Mouse (Mus musculus) forebrain, embryonic 13.5 days (tissue): ENCODE measurements around the gene Uqcc1. TPM values are rescaled to one million over a fixed set of nuclear protein-coding genes. Genes with fewer than 3 reads are reported as not detected.
A peak's percentile ranks its signal among the peaks of the same experiment; 100 is the strongest.

Experiments
- ATAC-seq: fragments of 200-750 bp; cut with Nextera tagmentation; 2 replicates; pipeline ENCODE4 v1.8.0; 2017
- H3K27ac ChIP-seq: fragments of 300-500 bp; sonication (generic); 2 replicates; pipeline ENCODE4 v1.5.1; 2015; ENCODE audit warnings: inconsistent platforms, mild to moderate bottlenecking, moderate library complexity
- H3K27me3 ChIP-seq: fragments of 300-500 bp; sonication (generic); 2 replicates; pipeline ENCODE4 v1.6.1; 2015; ENCODE audit warnings: mild to moderate bottlenecking, inconsistent platforms
- H3K36me3 ChIP-seq: fragments of 300-500 bp; sonication (generic); 2 replicates; pipeline ENCODE4 v1.6.1; 2015; ENCODE audit warnings: mild to moderate bottlenecking, inconsistent platforms; ENCODE audit not compliant: poor library complexity, severe bottlenecking
- H3K4me1 ChIP-seq: fragments of 300-500 bp; sonication (generic); 2 replicates; pipeline ENCODE4 v1.6.1; 2015; ENCODE audit warnings: inconsistent platforms
- H3K4me2 ChIP-seq: fragments of 300-500 bp; sonication (generic); 2 replicates; pipeline ENCODE4 v1.6.1; 2015; ENCODE audit warnings: inconsistent platforms, mild to moderate bottlenecking, moderate library complexity
- H3K4me3 ChIP-seq: fragments of 300-500 bp; sonication (generic); 2 replicates; pipeline ENCODE4 v1.5.1; 2015; ENCODE audit warnings: mild to moderate bottlenecking, inconsistent platforms
- H3K9ac ChIP-seq: fragments of 300-500 bp; sonication (generic); 2 replicates; pipeline ENCODE4 v1.6.1; 2015; ENCODE audit warnings: mild to moderate bottlenecking, inconsistent platforms
- H3K9me3 ChIP-seq: fragments of 300-500 bp; sonication (generic); replicated peaks from 2 replicates; pipeline ENCODE4 v1.6.1; 2016; ENCODE audit warnings: inconsistent platforms
- WGBS: fragments of 180-500 bp; shearing (Covaris S2); methylation state at CpG from one replicate; pipeline ENCODE4 v1.1.7; 2015; 5-methylcytosine and 5-hydroxymethylcytosine counted together
- polyA plus RNA-seq: library from polyadenylated mRNA; unstranded; fragments of >200 nt; fragmentation: Nextera tagmentation; extraction: Ambion mirVana; gene quantifications from 2 replicates; pipeline ENCODE4 v1.2.1, GENCODE M21; 2015

Gene Uqcc1
- polyA plus RNA-seq, 1 experiment from 2014 or later: 69.9 TPM

GRCm38 (mm10) chr2:155914684-155915083 lies 15.4 kb downstream of the Uqcc1 start:
- Histone ChIP-seq H3K36me3 (peaks cover 60% of the 10 kb centered on the region), H3K4me2 (no peak overlapping the region), H3K9me3 (no peaks in the 10 kb centered on the region), H3K27ac (no peak overlapping the region; the same call in 1 of the 2 replicates), H3K9ac (no peak overlapping the region), H3K4me3 (no peak overlapping the region), H3K4me1 (no peaks in the 10 kb centered on the region), H3K27me3 (no peaks in the 10 kb centered on the region)
- no peak for ATAC-seq
- 93% methylated on average over 6 of the region's 6 CpGs for WGBS

DNA sequence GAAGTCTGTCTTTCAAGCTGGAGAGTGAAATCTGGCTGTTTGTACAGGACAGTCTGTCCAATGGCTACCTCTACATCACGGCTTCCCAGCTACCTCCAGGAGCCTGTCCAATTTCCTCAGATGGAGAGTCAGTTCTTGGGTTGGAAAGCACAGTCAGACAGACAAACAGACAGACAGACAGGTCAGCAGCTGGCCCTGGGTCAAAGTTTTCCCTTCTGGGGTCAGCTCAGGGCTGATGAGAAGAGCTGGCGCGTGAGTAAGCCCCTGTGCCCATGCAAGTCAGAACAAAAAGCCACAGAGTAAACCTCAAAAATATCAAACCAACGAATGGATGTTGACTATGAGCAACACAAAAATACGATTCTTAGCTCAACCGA lies 26.5 kb downstream of the Uqcc1 start:
- H3K4me3 ChIP-seq: no peak overlapping the region

GRCm38 (mm10) chr2:155902989-155903631 lies 27.0 kb downstream of the Uqcc1 start:
- no peaks in the 10 kb centered on the region for H3K4me1 ChIP-seq
- H3K4me2 ChIP-seq: no peak overlapping the region
- H3K27me3 ChIP-seq: no peaks in the 10 kb centered on the region
- 89% methylated on average over 16 of the region's 16 CpGs for WGBS
- no peak for ATAC-seq
- no peaks in the 10 kb centered on the region for H3K9me3 ChIP-seq
- H3K27ac ChIP-seq: no peak overlapping the region
- no peak overlapping the region for H3K4me3 ChIP-seq
- peaks cover 52% of the 10 kb centered on the region for H3K36me3 ChIP-seq
- H3K9ac ChIP-seq: no peak overlapping the region

More for the DNA sequence above, 26.5 kb downstream of the Uqcc1 start:
- no peak for ATAC-seq
- H3K27ac ChIP-seq: no peak overlapping the region
- H3K4me2 ChIP-seq: no peak overlapping the region
- no peaks in the 10 kb centered on the region for H3K4me1 ChIP-seq
- H3K9me3 ChIP-seq: no peaks in the 10 kb centered on the region
- WGBS: 93% methylated on average over 6 of the region's 6 CpGs
- H3K9ac ChIP-seq: no peak overlapping the region
- peaks cover 53% of the 10 kb centered on the region for H3K36me3 ChIP-seq
- H3K27me3 ChIP-seq: no peaks in the 10 kb centered on the region

GRCm38 (mm10) chr2:155895046-155895735 lies 34.9 kb downstream of the Uqcc1 start:
- H3K36me3 ChIP-seq: peaks cover 51% of the 10 kb centered on the region
- no peaks in the 10 kb centered on the region for H3K27me3 ChIP-seq
- H3K27ac ChIP-seq: no peak overlapping the region
- no peak overlapping the region for H3K4me2 ChIP-seq
- no peak for ATAC-seq
- H3K4me1 ChIP-seq: no peaks in the 10 kb centered on the region
- 92% methylated on average over 16 of the region's 16 CpGs for WGBS
- H3K9ac ChIP-seq: 0 out of 2 replicates have a peak overlapping the region, but pooled peaks have one; percentile 26
- no peaks in the 10 kb centered on the region for H3K9me3 ChIP-seq
- no peak overlapping the region for H3K4me3 ChIP-seq

DNA sequence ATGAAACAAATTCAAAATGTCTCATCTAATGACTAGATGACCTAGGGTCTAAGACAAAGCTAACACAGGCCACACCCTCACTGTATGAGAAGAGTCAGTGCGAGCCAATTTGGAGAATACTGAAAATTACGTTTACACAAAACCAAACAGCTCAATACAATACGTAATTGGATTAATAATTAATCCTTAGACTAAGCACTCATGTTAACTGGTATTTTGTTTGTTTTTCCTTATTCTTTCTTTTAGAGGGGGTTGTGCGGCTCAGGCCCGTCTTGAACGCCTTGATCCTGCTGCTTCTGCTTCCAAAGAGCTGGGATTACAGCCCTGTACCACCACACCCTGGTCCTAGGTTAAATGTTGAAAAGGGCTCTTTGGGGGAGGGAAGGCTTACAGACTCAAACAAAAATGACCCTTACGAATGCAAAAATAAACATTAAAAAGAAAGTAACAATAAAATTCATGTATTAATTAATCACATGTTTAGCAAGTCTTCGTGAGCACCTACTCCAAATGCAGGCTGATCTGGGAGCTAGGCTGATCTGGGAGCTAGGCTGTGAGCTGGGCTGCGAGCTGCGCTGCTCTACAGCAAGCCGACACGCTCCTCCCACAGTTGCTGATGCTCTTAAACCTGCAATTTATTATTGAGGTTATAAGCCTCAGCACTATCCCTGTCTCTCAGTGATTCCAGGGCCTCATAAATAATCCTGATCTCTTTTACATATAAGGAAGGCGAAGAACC lies 35.6 kb downstream of the Uqcc1 start:
- Histone ChIP-seq H3K4me2 (no peak overlapping the region), H3K4me1 (no peaks in the 10 kb centered on the region), H3K4me3 (no peak overlapping the region), H3K27ac (no peak overlapping the region), H3K27me3 (no peaks in the 10 kb centered on the region), H3K9ac (no peak overlapping the region), H3K9me3 (no peaks in the 10 kb centered on the region), H3K36me3 (peaks cover 48% of the 10 kb centered on the region)
- ATAC-seq: no peak
- 92% methylated on average over 13 of the region's 13 CpGs for WGBS

GRCm38 (mm10) chr2:155886776-155887175 lies 43.3 kb downstream of the Uqcc1 start:
- no peak overlapping the region for H3K4me3 ChIP-seq
- H3K4me2 ChIP-seq: no peak overlapping the region
- ATAC-seq: no peak
- H3K36me3 ChIP-seq: peaks cover 38% of the 10 kb centered on the region
- H3K9ac ChIP-seq: no peak overlapping the region
- no peak overlapping the region for H3K27ac ChIP-seq
- H3K4me1 ChIP-seq: no peaks in the 10 kb centered on the region
- WGBS: 96% methylated on average over 12 of the region's 12 CpGs
- H3K27me3 ChIP-seq: no peaks in the 10 kb centered on the region
- no peaks in the 10 kb centered on the region for H3K9me3 ChIP-seq

DNA sequence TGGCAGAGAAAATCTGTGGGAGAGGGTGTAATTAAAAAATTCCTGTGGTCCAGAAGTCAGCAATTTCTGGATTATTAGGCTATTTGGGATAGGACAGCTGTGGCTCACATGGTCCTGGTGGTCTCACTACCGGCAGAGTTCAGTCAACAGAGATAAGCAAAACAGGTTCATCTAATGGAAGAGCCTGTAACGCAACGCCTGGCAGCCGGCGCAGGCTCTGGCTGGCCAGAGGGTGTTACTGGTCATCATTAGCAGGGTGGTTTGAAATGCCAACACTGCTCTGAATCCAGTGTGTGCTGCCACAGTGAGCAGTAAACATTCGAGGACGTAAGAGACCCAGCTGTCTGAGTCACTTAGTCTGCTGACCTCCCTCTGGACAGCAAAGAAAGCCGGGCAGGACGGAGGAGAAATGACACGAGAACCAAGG lies 44.8 kb downstream of the Uqcc1 start:
- Histone ChIP-seq H3K27ac (no peak overlapping the region), H3K27me3 (no peaks in the 10 kb centered on the region), H3K4me2 (no peak overlapping the region), H3K9me3 (no peaks in the 10 kb centered on the region), H3K4me3 (no peak overlapping the region), H3K4me1 (no peaks in the 10 kb centered on the region), H3K36me3 (peaks cover 39% of the 10 kb centered on the region), H3K9ac (no peak overlapping the region)
- no peak for ATAC-seq
- WGBS: 87% methylated on average over 10 of the region's 10 CpGs

GRCm38 (mm10) chr2:155882087-155882486 lies 48.0 kb downstream of the Uqcc1 start:
- WGBS: 90% methylated on average over 3 of the region's 3 CpGs
- Histone ChIP-seq H3K4me1 (no peaks in the 10 kb centered on the region), H3K4me2 (no peak overlapping the region), H3K4me3 (no peak overlapping the region), H3K27me3 (no peaks in the 10 kb centered on the region), H3K27ac (no peak overlapping the region), H3K36me3 (peaks cover 46% of the 10 kb centered on the region), H3K9me3 (no peaks in the 10 kb centered on the region), H3K9ac (no peak overlapping the region)
- ATAC-seq: no peak

- Histone ChIP-seq H3K9ac (no peak overlapping the region), H3K4me2 (no peak overlapping the region), H3K4me3 (no peak overlapping the region), H3K9me3 (no peaks in the 10 kb centered on the region), H3K27ac (no peak overlapping the region), H3K4me1 (no peaks in the 10 kb centered on the region), H3K27me3 (no peaks in the 10 kb centered on the region), H3K36me3 (peaks cover 47% of the 10 kb centered on the region)
- ATAC-seq: no peak
- 87% methylated on average over 20 of the region's 21 CpGs for WGBS
Observed at GRCm38 (mm10) chr2:155878964-155879876, 50.9 kb downstream of the Uqcc1 start.

- Histone ChIP-seq H3K4me3 (no peak overlapping the region), H3K27ac (0 out of 2 replicates have a peak overlapping the region, but pooled peaks have one; percentile 74)
- WGBS: 82% methylated on average over 6 of the region's 6 CpGs
Observed at GRCm38 (mm10) chr2:155873636-155874035, 56.5 kb downstream of the Uqcc1 start.

DNA sequence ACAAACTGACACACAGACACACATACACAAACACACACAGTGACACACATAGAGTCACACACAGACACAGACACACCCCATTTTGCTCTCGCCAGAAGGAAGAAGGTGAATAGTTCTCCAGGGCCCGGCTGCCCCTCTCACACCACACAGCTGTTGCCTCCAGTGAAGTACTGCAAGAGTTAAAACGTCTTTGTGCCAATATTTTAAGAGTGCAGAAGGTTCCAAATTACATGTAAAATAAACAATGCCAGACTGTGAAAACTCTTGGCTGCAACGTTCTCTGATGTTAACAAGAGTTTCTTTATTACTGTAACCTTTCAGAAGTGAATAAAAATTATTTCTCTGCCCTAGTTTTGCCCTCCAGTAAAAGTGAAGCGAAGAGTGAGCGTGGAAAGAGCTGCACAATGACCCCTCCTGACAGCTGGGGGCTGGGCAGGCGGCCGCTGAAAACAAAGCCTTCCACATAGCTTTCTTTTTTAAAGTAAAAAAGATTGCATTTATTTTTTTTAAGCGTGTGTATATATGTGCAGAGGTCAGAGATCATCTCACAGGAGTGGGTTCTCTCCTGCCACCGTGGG lies 57.1 kb downstream of the Uqcc1 start:
- peak overlapping the region; percentile 74 for H3K27ac ChIP-seq
- H3K27me3 ChIP-seq: no peaks in the 10 kb centered on the region
- peak overlapping the region; percentile 6; the same call in 1 of the 2 replicates for H3K4me2 ChIP-seq
- peaks cover 25% of the 10 kb centered on the region for H3K4me1 ChIP-seq
- H3K9me3 ChIP-seq: no peaks in the 10 kb centered on the region
- peaks cover 37% of the 10 kb centered on the region for H3K36me3 ChIP-seq
- 57% methylated on average over 10 of the region's 10 CpGs for WGBS
- no peak overlapping the region for H3K4me3 ChIP-seq
- H3K9ac ChIP-seq: no peak overlapping the region
- ATAC-seq: peak; percentile 51; the same call in 1 of the 2 replicates

More at GRCm38 (mm10) chr2:155873636-155874035, 56.5 kb downstream of the Uqcc1 start:
- no peaks in the 10 kb centered on the region for H3K27me3 ChIP-seq
- no peak overlapping the region for H3K9ac ChIP-seq
- peaks cover 25% of the 10 kb centered on the region for H3K4me1 ChIP-seq
- H3K9me3 ChIP-seq: no peaks in the 10 kb centered on the region
- peaks cover 35% of the 10 kb centered on the region for H3K36me3 ChIP-seq
- no peak for ATAC-seq
- no peak overlapping the region for H3K4me2 ChIP-seq
